Mouse (Mus musculus) liver, embryonic 15.5 days (tissue): Measurements from ENCODE around the gene Idh1. TPM values are rescaled to one million over a fixed set of nuclear protein-coding genes. Genes with fewer than 3 reads are reported as not detected.
A peak's percentile ranks its signal among the peaks of the same experiment; 100 is the strongest.

ENCODE experiments used
- ATAC-seq: fragments of 200-750 bp; cut with Nextera tagmentation; 2 replicates; pipeline ENCODE4 v1.8.0; 2017; ENCODE audit warnings: moderate number of reproducible peaks, mild to moderate bottlenecking, moderate library complexity; ENCODE audit not compliant: insufficient read depth
- H3K27ac ChIP-seq: fragments of 300-500 bp; sonication (generic); replicated peaks from 2 replicates; pipeline ENCODE4 v1.5.1; 2015; ENCODE audit warnings: mild to moderate bottlenecking, inconsistent platforms
- H3K27me3 ChIP-seq: fragments of 300-500 bp; sonication (generic); 2 replicates; pipeline ENCODE4 v1.6.1; 2015; ENCODE audit warnings: mild to moderate bottlenecking, inconsistent platforms
- H3K36me3 ChIP-seq: fragments of 300-500 bp; sonication (generic); replicated peaks from 2 replicates; pipeline ENCODE4 v1.6.1; 2015; ENCODE audit warnings: moderate library complexity, mild to moderate bottlenecking, inconsistent platforms
- H3K4me1 ChIP-seq: fragments of 300-500 bp; sonication (generic); replicated peaks from 2 replicates; pipeline ENCODE4 v1.6.1; 2015; ENCODE audit warnings: inconsistent platforms
- H3K4me2 ChIP-seq: fragments of 300-500 bp; sonication (generic); 2 replicates; pipeline ENCODE4 v1.6.1; 2015; ENCODE audit warnings: moderate library complexity, mild to moderate bottlenecking, inconsistent platforms
- H3K4me3 ChIP-seq: fragments of 300-500 bp; sonication (generic); replicated peaks from 2 replicates; pipeline ENCODE4 v1.5.1; 2015; ENCODE audit warnings: mild to moderate bottlenecking, inconsistent platforms
- H3K9ac ChIP-seq: fragments of 300-500 bp; sonication (generic); 2 replicates; pipeline ENCODE4 v1.6.1; 2015; ENCODE audit warnings: moderate library complexity, mild to moderate bottlenecking, inconsistent platforms
- H3K9me3 ChIP-seq: fragments of 300-500 bp; sonication (generic); replicated peaks from 2 replicates; pipeline ENCODE4 v1.6.1; 2016; ENCODE audit warnings: inconsistent platforms
- WGBS: fragments of 180-500 bp; shearing (Covaris S2); methylation state at CpG from one replicate; pipeline ENCODE4 v1.1.7; 2015; ENCODE audit warnings: mixed read lengths; ENCODE audit not compliant: insufficient replicate concordance; 5-methylcytosine and 5-hydroxymethylcytosine counted together
- polyA plus RNA-seq: library from polyadenylated mRNA; unstranded; fragments of >200 nt; fragmentation: Nextera tagmentation; extraction: Ambion mirVana; gene quantifications from 2 replicates; pipeline ENCODE4 v1.2.1, GENCODE M21; 2015

Gene Idh1
- polyA plus RNA-seq, 1 experiment from 2014 or later = 118 TPM

GRCm38 (mm10) chr1:65112807-65113196, 73.5 kb downstream of the Idh1 start:
- H3K9ac ChIP-seq = no peak overlapping the region
- H3K4me2 ChIP-seq = peak overlapping the region; percentile 29
- H3K27me3 ChIP-seq = no peaks in the 10 kb centered on the region
- no peaks in the 10 kb centered on the region for H3K9me3 ChIP-seq
- no peaks in the 10 kb centered on the region for H3K36me3 ChIP-seq
- peaks cover 5% of the 10 kb centered on the region; the same call in 1 of the 2 replicates for H3K4me1 ChIP-seq
- peak; percentile 52 for ATAC-seq
- peak overlapping the region; percentile 71 for H3K27ac ChIP-seq
- H3K4me3 ChIP-seq = no peak overlapping the region
- WGBS = 32% methylated on average over 14 of the region's 14 CpGs

- Histone ChIP-seq H3K27ac (peak overlapping the region; percentile 71; the same call in 1 of the 2 replicates), H3K27me3 (no peaks in the 10 kb centered on the region), H3K36me3 (no peaks in the 10 kb centered on the region), H3K9ac (no peak overlapping the region), H3K4me2 (peak overlapping the region; percentile 29), H3K4me1 (peaks cover 5% of the 10 kb centered on the region; the same call in 1 of the 2 replicates), H3K4me3 (no peak overlapping the region), H3K9me3 (no peaks in the 10 kb centered on the region)
- peak; percentile 50; the same call in 1 of the 2 replicates for ATAC-seq
- 10% methylated on average over 8 of the region's 8 CpGs for WGBS
Measured at GRCm38 (mm10) chr1:65112031-65112806, 74.1 kb downstream of the Idh1 start.

- no peaks in the 10 kb centered on the region for H3K27me3 ChIP-seq
- H3K4me3 ChIP-seq = no peak overlapping the region
- no peak overlapping the region for H3K9ac ChIP-seq
- no peak overlapping the region for H3K27ac ChIP-seq
- H3K9me3 ChIP-seq = no peaks in the 10 kb centered on the region
- no peak for ATAC-seq
- WGBS = 66% methylated on average over 25 of the region's 25 CpGs
- peaks cover 5% of the 10 kb centered on the region; the same call in 1 of the 2 replicates for H3K4me1 ChIP-seq
- no peaks in the 10 kb centered on the region for H3K36me3 ChIP-seq
- no peak overlapping the region for H3K4me2 ChIP-seq
Measured at GRCm38 (mm10) chr1:65109756-65110435, 76.4 kb downstream of the Idh1 start.

- 45% methylated on average over 8 of the region's 8 CpGs for WGBS
- H3K27ac ChIP-seq = no peak overlapping the region
- H3K9ac ChIP-seq = no peak overlapping the region
- no peaks in the 10 kb centered on the region for H3K27me3 ChIP-seq
- no peaks in the 10 kb centered on the region for H3K36me3 ChIP-seq
- no peaks in the 10 kb centered on the region for H3K9me3 ChIP-seq
- no peak overlapping the region for H3K4me3 ChIP-seq
- no peak for ATAC-seq
- H3K4me1 ChIP-seq = peaks cover 5% of the 10 kb centered on the region; the same call in 1 of the 2 replicates
- H3K4me2 ChIP-seq = no peak overlapping the region
Measured at GRCm38 (mm10) chr1:65109196-65109595, 77.1 kb downstream of the Idh1 start.

Other genes starting within 250 kb of the Idh1 start
- 1.7 and 2.1 TPM in 2 replicates for gene Plekhm3, start 229.7 kb downstream of the Idh1 start, polyA plus RNA-seq
- gene Akr1cl, start 153.7 kb downstream of the Idh1 start, polyA plus RNA-seq = 0.12 and 0.20 TPM in 2 replicates
- not detected in 2 replicates for gene Cryge, start 135.4 kb downstream of the Idh1 start, polyA plus RNA-seq
- gene Crygd, start 123.0 kb downstream of the Idh1 start, polyA plus RNA-seq = not detected in 2 replicates
- gene Crygc, start 112.8 kb downstream of the Idh1 start, polyA plus RNA-seq = not detected in 2 replicates
- gene Crygb, start 104.2 kb downstream of the Idh1 start, polyA plus RNA-seq = not detected in 2 replicates
- gene Cryga, start 83.1 kb downstream of the Idh1 start, polyA plus RNA-seq = not detected in 2 replicates
- gene Gm28845, start 66.9 kb downstream of the Idh1 start, polyA plus RNA-seq = not detected in 2 replicates
- gene D630023F18Rik, start 63.3 kb downstream of the Idh1 start, polyA plus RNA-seq = 0.31 and 0.41 TPM in 2 replicates
- 3.9 and 4.4 TPM in 2 replicates for gene Pikfyve, start 183 bp upstream of the Idh1 start, polyA plus RNA-seq
- not detected in 2 replicates for gene Pth2r, start 95.6 kb upstream of the Idh1 start, polyA plus RNA-seq